Mouse (Mus musculus) gastrocnemius, postnatal 10 days (tissue): ENCODE measurements around the gene Twf2. TPM values are rescaled to one million over a fixed set of nuclear protein-coding genes. Genes with fewer than 3 reads are reported as not detected.
"Not testable (repeated sequence)": the region's sequence is repeated elsewhere in the genome, so short reads cannot be mapped to it uniquely, and the experiment has no call there.

ENCODE experiments used
- DNase-seq: peaks from one replicate; pipeline ENCODE4 v3.0.0; 2021; ENCODE audit warnings: mixed read lengths
- long read RNA-seq, 2 experiments: library from polyadenylated mRNA; stranded (forward); transcript quantifications; one replicate each; pipeline ENCODE4 v2.0.0; 2021
- total RNA-seq, 2 experiments: library from RNA; stranded (reverse); gene quantifications; 2 replicates each; pipeline ENCODE4 v1.2.3; 2021

The Twf2 gene
- 10 to 100 TPM; 57.2 to 70.5 TPM for total RNA-seq
- long read RNA-seq, experiment 1, transcript Twf2-201 (9 exons, 1,596 nt) = minor isoform, 19 of 65 reads
- long read RNA-seq, experiment 1, transcript Twf2-204 (8 exons, 1,508 nt) = major isoform, 41 of 65 reads
- long read RNA-seq, experiment 1, partial matches to known transcripts = 1 of 65 reads
- long read RNA-seq, experiment 1, other reads (novel, unspliced or antisense) = 3 of 65 reads
- long read RNA-seq, experiment 2, transcript Twf2-201 (9 exons, 1,596 nt) = minor isoform, 8 of 58 reads
- long read RNA-seq, experiment 2, transcript Twf2-204 (8 exons, 1,508 nt) = major isoform, 49 of 58 reads
- long read RNA-seq, experiment 2, partial matches to known transcripts = 0 of 58 reads
- long read RNA-seq, experiment 2, other reads (novel, unspliced or antisense) = 1 of 58 reads

DNA sequence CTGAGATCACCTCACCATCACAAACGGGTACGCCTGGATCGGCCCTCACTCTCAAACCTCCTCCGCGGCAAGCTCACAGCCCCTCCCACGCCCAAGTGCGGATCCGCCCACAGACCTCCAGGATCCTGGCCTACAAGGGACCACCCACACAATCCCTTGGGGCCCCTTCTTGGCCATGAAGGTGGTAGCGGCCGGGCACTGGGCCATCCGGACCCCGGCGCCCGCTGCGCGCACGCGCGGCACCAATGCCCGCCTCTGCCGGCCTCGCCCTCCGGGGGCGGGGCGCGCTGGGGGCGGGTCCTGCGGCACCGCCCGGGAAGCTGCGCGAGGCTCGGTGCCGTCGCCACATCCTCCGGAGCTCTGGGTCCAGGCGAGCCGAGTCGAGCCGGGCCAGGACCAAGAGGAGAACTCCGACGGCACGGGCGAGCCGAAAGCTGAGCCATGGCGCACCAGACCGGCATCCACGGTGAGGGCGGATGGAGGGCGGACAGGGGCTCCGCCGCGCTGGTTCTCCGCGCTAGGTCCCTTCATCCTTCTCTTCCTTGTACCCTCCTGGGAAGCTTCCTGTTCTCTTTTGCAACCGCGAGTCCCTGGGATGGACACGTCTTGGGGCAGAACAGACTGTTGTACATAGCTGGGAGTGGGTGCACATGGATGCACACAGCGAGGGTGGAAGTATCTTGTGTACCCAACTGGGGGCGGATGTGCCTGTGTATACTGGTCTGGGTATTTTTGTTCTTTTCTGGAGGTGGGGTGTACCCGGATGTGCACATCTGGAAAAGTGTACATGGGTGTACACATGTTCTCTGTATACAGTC, at the start of gene Twf2:
TSS of gene Twf2 (plus strand) at position 290 of the 818 bp plus-strand sequence.
- DNase-seq = peak; percentile 87

DNA sequence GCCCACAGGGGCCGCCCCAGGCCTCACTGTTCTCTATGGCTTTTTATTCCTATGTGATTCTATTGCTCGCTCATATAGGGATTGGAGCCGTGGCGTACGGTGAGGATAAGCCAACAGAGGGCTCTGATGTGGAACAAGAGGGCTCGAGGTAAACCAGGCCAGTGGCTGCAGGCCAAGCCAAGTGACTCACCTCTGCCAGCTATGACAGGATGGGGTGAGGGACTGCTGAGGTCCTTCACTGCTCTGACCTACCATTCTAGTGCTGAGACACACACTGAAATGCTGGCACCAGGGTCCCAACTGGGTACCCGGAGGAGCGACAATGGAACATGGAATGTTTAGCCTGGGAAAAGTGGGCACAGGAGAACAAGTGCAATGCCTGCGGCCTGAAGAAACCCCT, 48.8 kb upstream of the Twf2 start:
- no peak for DNase-seq

DNA sequence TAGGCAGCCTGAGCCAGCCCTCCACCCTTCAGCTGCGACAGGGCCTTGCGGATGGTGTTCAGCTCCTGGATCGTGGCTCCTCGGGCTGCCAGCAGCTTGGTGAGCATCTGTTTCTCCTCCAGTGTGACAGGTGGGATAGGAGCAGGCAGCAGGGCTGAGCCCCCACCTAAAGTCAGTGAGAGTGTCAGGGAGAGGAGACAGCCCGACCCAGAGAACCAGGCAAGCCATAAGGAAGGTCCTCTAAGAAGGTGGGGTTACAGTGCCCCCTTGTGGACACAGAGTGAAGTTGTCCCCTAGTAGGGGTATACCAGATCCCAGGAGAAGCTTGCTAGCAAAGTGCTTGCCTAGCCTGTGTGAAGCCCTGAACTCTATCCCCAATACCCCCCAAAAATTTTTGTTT, 46.5 kb upstream of the Twf2 start:
- peak; percentile 43 for DNase-seq

GRCm38 (mm10) chr9:106156921-106157622, 45.8 kb upstream of the Twf2 start:
- no peak for DNase-seq

DNA sequence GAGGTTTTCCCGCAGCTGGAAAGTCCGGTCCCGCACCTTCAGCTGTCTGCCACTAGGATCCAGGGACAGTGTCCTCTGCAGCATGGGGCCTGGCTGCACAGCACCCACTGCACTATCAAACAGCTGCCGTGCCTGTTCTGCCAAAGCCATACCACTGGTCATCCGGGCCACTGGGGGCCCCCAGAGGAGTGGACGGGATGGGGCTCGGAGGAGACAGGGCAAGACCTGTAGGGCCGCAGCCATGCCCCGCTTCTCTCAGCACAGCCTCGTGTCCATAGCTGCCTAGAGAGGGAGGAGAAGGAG, 45.3 kb upstream of the Twf2 start:
- no peak for DNase-seq

- DNase-seq = no peak
Measured at GRCm38 (mm10) chr9:106158037-106158491, 44.8 kb upstream of the Twf2 start, which contains the start of gene Glyctk. Glyctk (minus strand) TSS chr9:106158138.

DNA sequence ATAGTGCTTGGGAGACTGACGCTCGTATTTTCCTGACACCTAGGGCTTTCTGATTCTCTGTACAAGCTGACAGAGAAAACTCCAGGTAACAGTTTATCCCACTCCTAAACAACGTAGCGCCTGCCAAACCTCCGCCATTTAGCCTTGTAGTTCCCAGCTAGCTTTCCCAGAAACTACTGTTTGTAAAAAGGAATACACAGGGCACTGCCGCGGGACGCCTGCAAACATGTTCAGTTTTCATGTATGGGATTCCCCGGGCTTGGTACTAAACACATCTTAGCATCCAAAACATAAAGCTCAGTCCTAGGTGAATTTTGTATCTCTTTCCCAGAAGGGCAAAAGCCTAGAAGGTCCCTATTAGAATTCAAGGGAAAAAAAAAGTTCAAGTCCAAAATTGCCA, 43.7 kb upstream of the Twf2 start:
- no peak for DNase-seq

GRCm38 (mm10) chr9:106159784-106160301, 43.1 kb upstream of the Twf2 start:
- DNase-seq = peak; percentile 100

- DNase-seq = no peak
Measured at GRCm38 (mm10) chr9:106160426-106160825, 42.5 kb upstream of the Twf2 start.

DNA sequence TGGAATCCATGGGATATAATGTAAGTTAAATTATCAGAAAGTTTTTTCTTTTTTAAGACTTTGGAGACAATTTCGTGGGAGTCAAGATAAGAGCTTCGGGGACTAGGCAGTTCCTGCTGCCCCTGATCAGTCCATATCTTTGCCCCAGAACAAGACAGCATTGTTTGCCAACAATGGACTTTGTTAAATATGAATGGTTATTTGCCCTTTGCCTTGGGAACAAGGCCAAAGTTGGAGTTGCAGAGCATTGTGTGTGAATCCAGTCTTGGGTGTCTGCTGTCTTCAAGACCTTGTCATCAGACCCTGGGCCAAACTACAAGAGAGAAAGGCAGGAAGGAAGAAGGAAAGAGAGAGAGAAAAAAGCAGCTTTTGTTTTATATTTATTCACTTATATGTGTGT, 36.2 kb upstream of the Twf2 start:
- DNase-seq = no peak

DNA sequence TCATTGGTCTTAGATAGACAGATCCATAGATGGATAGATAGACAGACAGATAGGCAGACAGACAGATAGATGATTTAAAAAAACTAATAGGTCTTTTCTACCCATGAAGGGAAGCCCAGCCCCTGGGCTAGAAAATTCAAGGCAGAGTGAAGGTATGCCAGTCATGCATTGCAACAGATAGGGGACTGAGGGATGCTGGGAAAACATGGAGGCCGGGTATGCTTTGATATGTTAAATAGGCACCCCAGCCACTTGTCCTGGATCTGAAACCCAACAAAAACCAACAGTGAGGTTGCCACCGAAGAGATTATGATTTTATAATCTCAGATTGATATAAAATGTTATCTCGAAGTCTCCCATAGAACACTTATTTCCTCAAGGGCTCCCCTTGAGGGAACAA, 35.7 kb upstream of the Twf2 start:
- no peak for DNase-seq

GRCm38 (mm10) chr9:106167703-106168102, 35.2 kb upstream of the Twf2 start:
- DNase-seq = no peak

- not testable (repeated sequence) for DNase-seq
Measured at GRCm38 (mm10) chr9:106169006-106169405, 33.9 kb upstream of the Twf2 start.

- no peak for DNase-seq
Measured at GRCm38 (mm10) chr9:106169917-106170316, 33.0 kb upstream of the Twf2 start.

DNA sequence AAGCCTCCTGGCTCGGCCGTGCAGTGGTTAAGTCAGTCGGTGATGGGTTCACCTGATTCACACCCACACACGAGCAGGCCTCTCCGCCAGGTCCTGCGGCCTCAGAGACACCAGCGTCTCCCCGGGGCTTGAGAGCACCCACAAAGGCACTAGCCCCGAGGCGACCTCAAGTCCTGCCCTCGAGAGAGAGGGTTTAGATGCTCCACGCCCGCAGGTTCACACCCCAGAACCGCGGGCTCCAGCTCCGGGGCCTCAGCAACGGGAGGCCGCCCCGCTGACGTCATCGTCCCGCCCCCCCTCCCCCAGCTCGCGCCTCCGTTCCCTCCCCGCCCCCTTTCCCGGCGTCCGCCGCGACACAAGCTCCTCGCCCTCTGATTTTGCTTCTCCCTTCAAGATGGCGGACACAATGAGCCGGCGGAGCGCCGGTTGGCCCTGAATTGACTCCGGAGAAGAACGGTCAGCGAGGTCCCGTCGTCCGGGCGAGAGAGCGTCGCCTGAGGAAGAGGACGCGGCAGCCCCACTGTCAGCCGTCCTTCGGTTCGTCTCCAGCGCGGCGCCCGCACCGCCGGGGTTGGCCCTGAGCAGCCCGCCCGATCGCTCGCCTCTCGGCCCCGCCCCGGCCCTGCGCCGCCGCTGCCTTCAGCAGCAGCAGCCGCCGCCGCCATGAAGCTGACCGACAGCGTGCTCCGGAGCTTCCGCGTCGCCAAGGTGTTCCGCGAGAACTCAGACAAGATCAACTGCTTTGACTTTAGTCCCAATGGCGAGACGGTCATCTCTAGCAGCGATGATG, 32.2 kb upstream of the Twf2 start, which contains the start of gene Wdr82:
TSS of gene Wdr82 (plus strand) at position 373 of the 790 bp plus-strand sequence.
- peak; percentile 88 for DNase-seq

GRCm38 (mm10) chr9:106171346-106172158, 31.4 kb upstream of the Twf2 start:
- peak; percentile 82 for DNase-seq

GRCm38 (mm10) chr9:106172527-106172926, 30.4 kb upstream of the Twf2 start:
- no peak for DNase-seq

- no peak for DNase-seq
Measured at GRCm38 (mm10) chr9:106173363-106173762, 29.5 kb upstream of the Twf2 start.

- no peak for DNase-seq
Measured at GRCm38 (mm10) chr9:106175552-106176200, 27.2 kb upstream of the Twf2 start.

GRCm38 (mm10) chr9:106176769-106177168, 26.1 kb upstream of the Twf2 start:
- DNase-seq = no peak
